Mouse (Mus musculus): ENCODE measurements around the gene Cdkal1. TPM values are rescaled to one million over a fixed set of nuclear protein-coding genes. Genes with fewer than 3 reads are reported as not detected.

Cdkal1 gene
- polyA plus RNA-seq, 2 experiments: 2.0 to 7.7 TPM

- DNase-seq (ENCODE audit: low read depth in 3 of 3, low spot score in 3 of 3): no peak
- TF ChIP-seq CTCF (IDR thresholded peaks at IDR 0.05; ENCODE audit: low read depth) (no peak), EP300 (IDR thresholded peaks at IDR 0.05; ENCODE audit: low read depth) (no peak)
- H3K36me3 ChIP-seq (replicated peaks; ENCODE audit: control insufficient read depth, insufficient read depth, low read depth): no peaks in the 10 kb centered on the region
- no peaks in the 10 kb centered on the region for H3K9me3 ChIP-seq (ENCODE audit: control insufficient read depth, low read length)
- no peaks in the 10 kb centered on the region for H3K4me1 ChIP-seq (replicated peaks; ENCODE audit: control insufficient read depth in 2 of 2, insufficient read depth in 2 of 2, low read length in 1 of 2)
- 54% methylated on average over 6 of the region's 6 CpGs for WGBS (ENCODE audit: insufficient replicate concordance)
- no peak overlapping the region for H3K4me2 ChIP-seq (ENCODE audit: low read depth)
- no peak overlapping the region for H3K9ac ChIP-seq (replicated peaks)
- no peak overlapping the region for H3K4me3 ChIP-seq (ENCODE audit: insufficient read depth in 1 of 2, low read depth in 2 of 2, low read length in 2 of 2)
- H3K27ac ChIP-seq: no peak overlapping the region
- H3K27me3 ChIP-seq (ENCODE audit: control insufficient read depth, insufficient read depth, low read length): no peaks in the 10 kb centered on the region
- no peak for ATAC-seq (ENCODE audit: insufficient read depth)
Observed at GRCm38 (mm10) chr13:29281556-29281955, 573.9 kb downstream of the Cdkal1 start.

- no peak for DNase-seq (ENCODE audit: low read depth in 3 of 3, low spot score in 3 of 3)
- no peak overlapping the region for H3K27ac ChIP-seq
- H3K9me3 ChIP-seq (ENCODE audit: control insufficient read depth, low read length): no peaks in the 10 kb centered on the region
- H3K4me3 ChIP-seq (ENCODE audit: insufficient read depth in 1 of 2, low read depth in 2 of 2, low read length in 2 of 2): no peak overlapping the region
- H3K36me3 ChIP-seq (replicated peaks; ENCODE audit: control insufficient read depth, insufficient read depth, low read depth): no peaks in the 10 kb centered on the region
- TF ChIP-seq CTCF (IDR thresholded peaks at IDR 0.05; ENCODE audit: low read depth): no peak
- 46% methylated on average over 4 of the region's 4 CpGs for WGBS (ENCODE audit: insufficient replicate concordance)
- no peaks in the 10 kb centered on the region for H3K27me3 ChIP-seq (ENCODE audit: control insufficient read depth, insufficient read depth, low read length)
- no peak overlapping the region for H3K9ac ChIP-seq (replicated peaks)
- no peaks in the 10 kb centered on the region for H3K4me1 ChIP-seq (replicated peaks; ENCODE audit: control insufficient read depth in 2 of 2, insufficient read depth in 2 of 2, low read length in 1 of 2)
- no peak overlapping the region for H3K4me2 ChIP-seq (ENCODE audit: low read depth)
- no peak for ATAC-seq (ENCODE audit: insufficient read depth)
Observed at GRCm38 (mm10) chr13:29278156-29278555, 577.3 kb downstream of the Cdkal1 start.

DNA sequence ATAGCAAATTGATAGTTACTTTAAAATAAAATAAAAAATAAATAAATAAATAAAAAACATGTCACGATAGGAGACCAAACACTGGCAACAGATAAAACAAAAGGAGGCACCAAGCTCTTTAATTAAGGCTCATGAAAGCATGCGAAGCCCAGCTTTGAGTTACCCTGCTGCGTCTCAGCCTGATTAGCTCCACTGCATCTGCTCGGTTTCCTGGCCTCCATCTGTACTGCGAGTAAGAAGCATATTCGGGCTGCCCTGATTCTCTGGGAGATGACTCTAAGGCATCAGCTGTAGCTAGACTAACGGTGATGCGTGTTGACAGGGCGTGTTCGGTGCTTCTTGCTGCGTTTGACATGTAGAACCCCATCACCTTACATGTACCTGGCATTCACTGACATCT is 581.2 kb downstream of the Cdkal1 start:
- Histone ChIP-seq H3K4me3 (ENCODE audit: insufficient read depth in 1 of 2, low read depth in 2 of 2, low read length in 2 of 2) (no peak overlapping the region), H3K9ac (replicated peaks) (no peak overlapping the region), H3K9me3 (ENCODE audit: control insufficient read depth, low read length) (no peaks in the 10 kb centered on the region), H3K4me2 (ENCODE audit: low read depth) (no peak overlapping the region), H3K27me3 (ENCODE audit: control insufficient read depth, insufficient read depth, low read length) (no peaks in the 10 kb centered on the region), H3K27ac (no peak overlapping the region), H3K4me1 (replicated peaks; ENCODE audit: control insufficient read depth in 2 of 2, insufficient read depth in 2 of 2, low read length in 1 of 2) (no peaks in the 10 kb centered on the region), H3K36me3 (replicated peaks; ENCODE audit: control insufficient read depth, insufficient read depth, low read depth) (no peaks in the 10 kb centered on the region)
- whole genome bisulfite sequencing (ENCODE audit: insufficient replicate concordance): 76% methylated on average over 11 of the region's 11 CpGs
- ATAC-seq (ENCODE audit: insufficient read depth) (no peak), DNase-seq (ENCODE audit: low read depth in 3 of 3, low spot score in 3 of 3) (no peak)
- TF ChIP-seq CTCF (IDR thresholded peaks at IDR 0.05; ENCODE audit: low read depth) (no peak), EP300 (IDR thresholded peaks at IDR 0.05; ENCODE audit: low read depth) (no peak)

GRCm38 (mm10) chr13:29273693-29274221 is 581.7 kb downstream of the Cdkal1 start:
- Histone ChIP-seq H3K9me3 (ENCODE audit: control insufficient read depth, low read length) (no peaks in the 10 kb centered on the region), H3K9ac (replicated peaks) (no peak overlapping the region), H3K27ac (no peak overlapping the region), H3K4me1 (replicated peaks; ENCODE audit: control insufficient read depth in 2 of 2, insufficient read depth in 2 of 2, low read length in 1 of 2) (no peaks in the 10 kb centered on the region), H3K36me3 (replicated peaks; ENCODE audit: control insufficient read depth, insufficient read depth, low read depth) (no peaks in the 10 kb centered on the region), H3K27me3 (ENCODE audit: control insufficient read depth, insufficient read depth, low read length) (no peaks in the 10 kb centered on the region), H3K4me2 (ENCODE audit: low read depth) (no peak overlapping the region), H3K4me3 (ENCODE audit: insufficient read depth in 1 of 2, low read depth in 2 of 2, low read length in 2 of 2) (no peak overlapping the region)
- 46% methylated on average over 4 of the region's 4 CpGs for WGBS (ENCODE audit: insufficient replicate concordance)
- no peak for ATAC-seq (ENCODE audit: insufficient read depth)
- DNase-seq (ENCODE audit: low read depth in 3 of 3, low spot score in 3 of 3): no peak
- TF ChIP-seq CTCF (IDR thresholded peaks at IDR 0.05; ENCODE audit: low read depth): no peak
- TF ChIP-seq EP300 (IDR thresholded peaks at IDR 0.05; ENCODE audit: low read depth): no peak

DNA sequence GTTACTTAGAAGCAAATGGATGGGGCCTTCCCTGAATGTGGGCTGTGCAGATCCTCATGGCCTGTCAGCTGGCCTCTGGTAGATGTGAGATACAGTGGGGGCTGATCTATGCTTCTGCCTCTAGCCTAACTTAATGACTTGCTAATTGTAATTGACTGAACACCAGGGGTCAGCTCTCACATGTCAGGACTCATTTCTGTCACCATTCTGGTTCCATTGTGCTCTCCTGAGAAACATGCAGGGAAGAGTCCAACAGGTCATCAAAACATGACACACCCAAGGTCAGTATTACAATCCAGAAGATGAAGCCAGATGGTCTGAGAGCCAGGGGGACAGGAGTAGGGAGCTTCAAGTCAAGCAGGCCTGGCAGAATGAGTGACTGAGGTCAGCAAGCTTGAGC is 584.0 kb downstream of the Cdkal1 start:
- Histone ChIP-seq H3K4me3 (ENCODE audit: insufficient read depth in 1 of 2, low read depth in 2 of 2, low read length in 2 of 2) (no peak overlapping the region), H3K36me3 (replicated peaks; ENCODE audit: control insufficient read depth, insufficient read depth, low read depth) (no peaks in the 10 kb centered on the region), H3K4me2 (ENCODE audit: low read depth) (no peak overlapping the region), H3K27me3 (ENCODE audit: control insufficient read depth, insufficient read depth, low read length) (no peaks in the 10 kb centered on the region), H3K27ac (no peak overlapping the region), H3K9ac (replicated peaks) (no peak overlapping the region), H3K9me3 (ENCODE audit: control insufficient read depth, low read length) (no peaks in the 10 kb centered on the region), H3K4me1 (replicated peaks; ENCODE audit: control insufficient read depth in 2 of 2, insufficient read depth in 2 of 2, low read length in 1 of 2) (no peaks in the 10 kb centered on the region)
- DNase-seq (ENCODE audit: low read depth in 3 of 3, low spot score in 3 of 3) (no peak), ATAC-seq (ENCODE audit: insufficient read depth) (no peak)
- no peak for TF ChIP-seq CTCF (IDR thresholded peaks at IDR 0.05; ENCODE audit: low read depth)
- no peak for TF ChIP-seq EP300 (IDR thresholded peaks at IDR 0.05; ENCODE audit: low read depth)

Measured in liver, embryonic 14.5 days (tissue).